Mouse (Mus musculus): ENCODE data around the gene Vamp2.

GRCm38 (mm10) chr11:69058729-69059356 is 29.4 kb upstream of the Vamp2 start:
- TF ChIP-seq ZC3H11A (IDR thresholded peaks at IDR 0.05; ENCODE audit: borderline replicate concordance, low read depth, low read length) (no peak), CHD2 (IDR thresholded peaks at IDR 0.05; ENCODE audit: low read depth, low read length) (no peak), MAFK (IDR thresholded peaks at IDR 0.05; ENCODE audit: insufficient read depth, low read depth, low read length) (no peak), ZNF384 (IDR thresholded peaks at IDR 0.05; ENCODE audit: low read depth, low read length) (no peak), HCFC1 (IDR thresholded peaks at IDR 0.05; ENCODE audit: borderline replicate concordance, insufficient read depth, low read length) (no peak)
